Mouse (Mus musculus): ENCODE results near the gene Mutyh.
"Not testable (repeated sequence)": the region's sequence is repeated elsewhere in the genome, so short reads cannot be mapped to it uniquely, and the experiment has no call there.

Gene Mutyh

DNA sequence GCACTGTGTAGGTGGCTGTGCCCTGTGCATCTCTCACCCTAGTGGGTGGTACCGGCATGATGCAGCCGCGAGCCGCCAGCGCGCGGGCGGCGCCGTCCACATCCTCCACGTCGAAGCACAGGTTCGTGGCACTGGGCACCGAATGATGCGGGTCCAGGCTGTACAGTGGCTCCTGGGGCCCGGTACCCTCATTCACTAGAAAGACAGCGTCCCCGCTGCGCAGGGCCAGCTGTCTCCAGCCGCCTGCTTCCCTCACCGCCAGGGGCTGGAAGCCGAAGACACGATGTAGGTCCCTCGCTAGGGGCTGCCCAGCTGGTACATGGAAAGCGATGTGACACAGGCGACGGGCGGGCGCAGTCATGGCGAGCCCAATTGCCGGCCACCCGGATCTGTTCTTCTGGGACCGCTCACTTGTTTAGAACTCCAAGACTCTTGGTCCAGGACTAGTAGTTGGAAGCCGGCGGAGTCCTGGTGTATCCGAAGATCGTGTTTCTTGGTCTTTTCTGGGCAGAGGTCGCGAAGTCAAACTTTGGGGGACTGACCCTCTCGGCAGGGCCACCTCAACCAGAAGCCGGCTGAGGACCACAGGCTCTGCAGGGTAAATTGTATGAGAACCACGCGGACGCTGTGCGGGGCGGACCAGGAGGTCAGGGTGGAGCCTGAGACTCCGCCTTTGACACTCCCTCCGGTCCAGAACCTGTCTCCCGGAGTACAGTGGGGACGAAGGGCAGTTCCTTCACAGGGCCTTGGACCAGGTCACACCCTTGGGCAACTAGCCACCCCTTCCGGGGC is 13.6 kb downstream of the Mutyh start:
- peak; percentile 69 for DNase-seq

DNA sequence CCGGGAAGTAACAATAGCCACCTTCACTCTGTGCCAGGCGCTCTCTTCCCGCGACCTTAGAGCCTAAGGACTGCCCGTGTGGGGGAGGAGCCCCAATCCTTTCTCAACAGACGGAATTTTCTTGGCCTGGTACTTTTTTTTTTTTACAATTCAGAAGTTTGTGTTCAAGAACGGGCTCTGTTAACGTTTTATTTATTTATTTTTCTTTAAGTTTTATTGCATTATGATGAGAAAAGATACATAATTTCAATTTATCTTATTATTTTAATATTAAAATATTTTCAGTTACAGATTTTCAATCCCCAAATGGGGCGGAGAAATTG is 14.1 kb downstream of the Mutyh start, which contains the start of gene Hpdl:
Gene Hpdl, minus strand, starts transcription at position 14 of the 323 bp plus-strand sequence.
- no peak for DNase-seq

DNA sequence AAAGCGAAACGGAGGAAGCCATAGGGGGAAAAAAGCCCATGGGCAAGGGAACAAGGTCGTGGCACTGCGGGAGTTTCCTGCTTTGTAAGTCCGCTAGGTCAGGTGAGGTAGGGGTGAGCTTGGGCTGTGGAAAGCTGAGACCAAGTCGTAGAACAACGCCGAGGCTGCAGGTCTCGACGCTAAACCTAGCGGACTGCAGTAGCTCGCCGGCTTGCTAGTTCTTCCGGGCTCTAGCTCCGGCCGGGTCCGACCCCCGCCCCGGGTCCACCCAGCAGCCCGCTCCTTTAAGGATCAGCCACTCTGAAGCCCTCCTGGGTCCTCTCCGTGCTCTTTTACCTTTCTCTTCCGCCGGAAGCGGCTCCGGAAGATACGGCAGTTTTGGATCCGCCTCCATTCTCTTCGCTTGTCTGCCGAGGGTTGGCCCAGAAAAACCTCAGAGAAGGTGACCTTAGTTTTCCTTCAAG is 17.1 kb downstream of the Mutyh start:
- peak; percentile 77 for DNase-seq

DNA sequence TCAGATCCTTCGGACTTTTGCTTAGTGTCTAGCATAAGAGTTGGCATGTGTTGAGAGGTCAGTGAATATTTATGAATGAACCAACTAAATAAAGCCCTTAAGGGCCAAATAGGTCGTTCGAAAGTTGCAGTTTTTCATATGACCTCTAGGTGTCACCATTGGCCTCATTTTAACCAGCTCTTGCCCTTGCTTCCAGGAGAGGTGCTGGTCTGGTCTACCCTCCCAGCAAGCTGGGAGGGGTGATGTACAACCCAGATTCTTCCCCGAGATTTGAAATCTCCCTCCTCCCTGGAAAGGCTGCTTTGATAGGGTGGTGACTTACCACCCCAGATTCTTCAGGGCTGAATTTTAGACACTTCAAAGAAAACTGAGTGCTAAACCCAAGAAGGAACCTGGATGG is 20.3 kb downstream of the Mutyh start:
- no peak for DNase-seq

DNA sequence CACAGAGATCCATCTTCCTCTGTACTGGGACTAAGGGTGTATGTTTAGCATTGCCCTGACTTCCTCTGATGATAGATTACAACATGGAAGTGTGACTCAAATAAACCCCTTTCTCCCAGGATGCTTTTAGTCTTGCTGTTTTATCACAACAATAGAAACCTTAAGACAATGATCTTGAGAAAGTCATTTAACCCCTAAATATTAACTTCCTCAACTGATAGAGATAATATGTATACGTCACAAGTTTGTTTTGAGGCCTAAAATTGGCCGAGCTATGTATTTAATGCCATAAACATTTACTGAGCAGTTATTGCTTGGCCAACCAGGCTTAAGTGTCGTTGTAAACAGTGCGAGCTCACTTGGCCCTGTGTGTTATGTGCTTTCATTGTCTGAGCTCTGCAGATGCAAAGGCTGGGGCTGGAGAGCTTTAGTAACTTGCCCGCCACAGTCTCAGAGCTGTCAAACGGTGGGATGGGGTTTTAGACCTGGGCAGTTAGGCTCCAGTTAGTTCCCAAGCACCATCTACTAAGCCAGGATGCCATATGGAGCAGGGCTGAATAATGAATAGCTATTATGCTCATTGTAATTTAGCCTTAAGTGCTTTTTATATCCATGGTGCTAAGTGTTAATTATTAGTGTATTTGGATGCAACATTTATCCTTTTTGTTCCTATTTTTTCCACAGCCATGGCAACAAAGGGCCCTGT is 22.0 kb downstream of the Mutyh start:
- no peak for DNase-seq

DNA sequence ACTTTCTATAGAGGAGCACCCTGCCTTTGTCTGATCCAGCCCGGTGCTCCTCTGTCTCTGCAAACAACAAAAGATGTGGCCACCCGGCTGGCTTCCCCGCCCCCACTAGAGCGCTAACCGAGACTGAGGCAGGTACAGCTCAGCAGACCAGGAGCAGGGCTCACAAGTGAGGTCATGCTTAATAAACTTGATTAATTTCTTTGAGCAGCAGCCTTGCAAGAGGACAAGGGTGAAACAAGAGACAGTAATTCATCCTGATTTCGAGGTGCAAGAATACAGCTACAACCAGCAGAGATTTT is 22.5 kb downstream of the Mutyh start:
- DNase-seq = no peak

DNA sequence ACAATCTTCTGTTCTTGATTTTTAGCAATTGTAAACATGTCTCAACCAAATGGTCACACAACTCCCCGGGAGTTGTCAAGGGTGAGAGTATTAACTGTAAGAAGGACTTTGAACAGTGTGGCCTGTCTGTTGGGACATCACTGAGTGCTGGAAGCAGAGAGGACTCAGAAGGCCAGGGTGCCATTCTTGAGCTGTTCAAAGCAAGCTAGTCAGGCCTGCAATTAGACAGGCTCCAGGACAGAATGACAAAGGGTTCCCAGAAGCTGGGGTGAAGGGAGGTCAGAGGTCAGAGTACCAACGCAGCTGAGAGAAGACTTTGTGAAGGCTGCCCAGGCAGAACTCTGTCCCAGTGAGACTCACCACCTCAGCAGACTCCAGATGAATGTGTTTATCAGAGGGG is 31.5 kb downstream of the Mutyh start:
- DNase-seq = no peak

DNA sequence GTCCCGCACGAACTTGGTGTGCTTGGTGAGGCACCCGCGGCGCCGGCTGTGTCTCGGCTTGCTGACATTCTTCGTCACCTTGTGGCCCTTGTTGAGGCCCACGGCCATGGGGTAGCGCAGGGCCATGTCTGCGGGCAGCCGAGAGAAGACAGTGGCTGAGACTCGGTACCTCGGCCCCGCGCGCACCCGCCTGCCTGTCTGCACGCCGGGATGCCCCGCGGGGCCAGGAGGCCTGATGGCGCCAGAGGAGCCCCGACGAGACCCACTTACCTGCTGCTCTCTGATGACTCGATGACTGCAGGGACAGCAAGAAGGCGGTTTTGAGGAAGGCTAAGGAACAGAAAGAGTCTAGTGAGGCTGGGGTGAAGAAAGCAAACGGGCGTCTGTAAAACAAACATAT is 32.6 kb downstream of the Mutyh start:
- not testable (repeated sequence) for DNase-seq

DNA sequence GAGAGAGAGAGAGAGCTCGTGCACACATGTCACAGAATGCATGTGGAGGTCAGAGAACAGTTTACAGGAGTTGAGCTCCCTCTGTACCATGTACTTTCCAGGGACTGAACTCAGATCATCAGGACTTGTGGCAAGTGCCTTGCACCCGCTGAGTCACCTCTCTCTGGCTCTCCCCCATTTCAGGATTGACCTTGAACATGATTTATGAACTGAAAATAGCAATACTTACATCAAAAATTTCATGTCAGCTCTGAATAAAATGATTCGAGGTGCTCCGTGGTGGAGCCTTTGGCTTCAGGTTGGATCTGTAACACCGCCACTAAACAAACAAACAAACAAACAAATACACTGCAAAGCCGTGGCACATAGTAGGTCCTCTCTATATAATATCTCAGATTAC is 33.3 kb downstream of the Mutyh start:
- DNase-seq = no peak

DNA sequence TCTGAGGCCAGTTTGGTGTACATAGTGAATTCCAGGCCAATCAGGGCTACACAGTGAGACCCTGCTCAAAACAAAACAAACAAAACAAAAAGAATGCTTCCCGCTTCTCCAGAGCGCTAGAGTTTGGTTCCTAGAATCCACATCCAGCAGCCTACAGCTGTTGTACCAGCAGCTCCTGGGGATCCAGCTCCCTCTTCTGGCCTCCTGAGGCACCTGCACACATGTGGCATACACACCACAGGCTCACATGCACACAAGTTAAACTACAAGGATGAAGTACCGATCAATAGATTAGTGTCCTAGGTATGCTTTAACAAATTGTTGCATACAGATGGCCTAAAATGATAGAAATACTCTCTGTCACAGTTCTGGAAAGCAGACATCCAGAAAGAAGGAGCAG is 36.8 kb downstream of the Mutyh start:
- DNase-seq = no peak

DNA sequence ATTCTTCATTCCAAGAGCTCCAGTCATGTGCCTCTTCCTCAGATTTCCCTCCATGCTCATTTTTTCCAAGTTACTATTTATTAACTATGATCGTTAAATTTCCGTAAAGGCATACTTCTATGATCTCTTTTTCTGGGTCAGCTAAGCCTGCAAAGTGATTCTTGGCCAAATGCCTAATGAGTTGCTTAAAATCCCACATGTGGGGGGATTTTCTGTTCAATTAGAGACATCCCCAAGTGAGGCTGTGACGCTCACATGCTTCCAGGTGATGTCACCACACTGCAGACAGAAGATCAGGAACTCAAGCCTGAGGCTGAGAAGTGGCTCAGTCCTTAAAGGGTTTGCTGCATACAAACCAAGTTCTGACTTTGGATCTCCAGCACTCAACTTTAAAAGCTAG is 42.4 kb downstream of the Mutyh start:
- no peak for DNase-seq

DNA sequence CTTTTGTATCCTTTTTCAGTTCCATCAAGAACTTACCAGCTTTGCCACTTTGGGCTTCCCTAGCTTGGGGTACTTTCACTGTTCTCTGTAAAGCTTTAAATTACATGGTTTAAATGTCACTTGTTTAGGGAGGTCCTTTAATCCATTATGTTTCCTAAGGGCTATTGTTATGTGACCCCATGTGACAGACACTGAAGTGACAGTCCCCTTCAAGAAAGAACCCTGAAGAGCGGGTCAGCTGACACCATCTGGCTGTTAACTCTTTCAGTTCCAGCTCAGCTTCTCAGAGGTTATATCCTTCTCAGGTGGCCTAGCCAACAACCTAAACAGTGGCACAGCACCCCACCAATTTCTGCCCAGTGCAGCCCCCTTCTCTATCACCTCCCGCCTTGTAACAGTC is 46.8 kb downstream of the Mutyh start:
- no peak for DNase-seq

DNA sequence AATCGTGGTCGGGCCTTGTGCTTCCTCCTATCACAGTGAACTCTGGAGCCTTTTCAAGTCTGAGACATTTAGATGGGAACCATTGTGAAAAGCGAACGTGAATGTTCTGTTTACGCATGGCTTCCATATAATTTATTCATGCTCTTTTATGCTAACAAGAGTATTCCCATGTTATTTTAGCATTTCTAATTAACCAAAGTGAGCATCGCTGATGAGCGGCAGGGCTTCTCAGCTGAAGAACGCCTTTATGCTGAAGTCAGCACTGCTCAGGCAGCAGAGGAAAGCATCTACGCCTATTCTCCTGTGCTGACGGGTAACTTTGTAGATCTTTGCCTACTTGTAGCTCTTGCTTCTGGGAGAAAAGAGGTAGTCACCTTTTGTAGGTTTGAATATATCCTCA is 49.7 kb downstream of the Mutyh start:
- DNase-seq = no peak

DNA sequence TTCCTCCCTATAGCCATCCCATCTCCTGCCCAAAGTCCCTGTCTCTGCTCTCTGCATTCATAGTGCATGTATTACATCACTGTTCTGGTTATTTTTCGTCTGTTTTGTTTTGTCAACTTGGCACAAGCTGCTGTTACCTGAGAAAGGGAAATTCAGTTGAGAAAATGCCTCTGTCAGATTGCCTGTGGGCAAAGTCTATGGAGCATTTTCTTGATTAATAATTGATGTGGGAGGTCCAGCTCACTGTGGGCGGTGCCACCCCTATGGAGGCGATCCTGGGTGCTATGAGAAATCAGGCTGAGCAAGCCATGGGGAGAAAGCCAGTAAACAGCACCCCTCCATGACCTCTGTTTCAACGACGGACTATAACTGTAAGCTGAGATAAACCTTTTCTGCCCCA is 52.2 kb downstream of the Mutyh start:
- no peak for DNase-seq

DNA sequence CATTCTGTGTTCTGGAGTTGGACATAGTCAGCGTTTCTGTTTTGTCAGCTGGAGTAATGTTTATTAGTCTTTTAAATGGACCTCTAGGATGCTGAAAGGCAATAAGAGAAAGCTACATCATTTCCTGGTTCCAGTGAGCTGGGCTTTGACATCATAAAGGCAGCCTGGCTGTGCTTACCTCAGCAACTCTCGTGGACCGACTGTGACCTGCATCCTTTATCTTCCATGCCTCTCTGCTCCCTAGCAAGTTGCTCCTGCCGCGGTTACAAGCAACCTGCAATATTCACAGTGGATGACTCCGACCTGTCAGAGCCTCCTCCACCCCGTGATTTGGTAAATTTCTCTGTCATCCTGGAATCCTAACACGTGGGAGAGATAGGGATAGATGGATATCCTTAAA is 54.5 kb downstream of the Mutyh start:
- no peak for DNase-seq
